Mouse (Mus musculus): ENCODE measurements around the gene Myo18b.

GRCm38 (mm10) chr5:112728432-112728831, 167.7 kb downstream of the Myo18b start:
- TF ChIP-seq CTCF (IDR thresholded peaks at IDR 0.05; ENCODE audit: extremely low read depth, insufficient read length, insufficient replicate concordance, low read depth, low read length) (no peak), POLR2A (IDR thresholded peaks at IDR 0.05; ENCODE audit: low read depth, low read length) (no peak)
